Mouse (Mus musculus) urinary bladder, postnatal 36 days (tissue): Measurements from ENCODE around the gene Vps8.

Experiments used
- DNase-seq, 2 experiments: peaks; one replicate each; pipeline ENCODE4 v3.0.0; 2022; ENCODE audit warnings: low spot score in 2 of 2, mixed read lengths in 1 of 2

The Vps8 gene

DNA sequence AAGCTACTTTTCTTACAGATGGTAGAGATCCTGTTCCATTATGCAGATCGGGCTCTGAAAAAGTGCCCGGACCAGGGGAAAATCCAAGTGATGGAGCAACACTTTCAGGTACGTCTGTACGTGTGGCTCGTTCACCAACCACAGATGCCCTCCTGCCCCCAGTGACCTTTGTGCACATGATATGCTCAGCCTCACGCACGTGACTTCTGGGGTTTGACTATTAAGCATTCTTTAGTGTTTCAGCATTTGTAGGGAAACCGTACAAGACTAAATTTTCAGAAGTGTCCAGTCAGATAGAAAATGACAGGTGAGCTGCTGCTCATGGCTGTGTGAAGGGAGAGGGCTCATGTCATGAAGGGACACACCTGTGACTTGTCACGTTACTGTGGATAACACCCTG is 55.5 kb downstream of the Vps8 start:
- no peak for DNase-seq

GRCm38 (mm10) chr16:21483803-21484202 is 60.9 kb downstream of the Vps8 start:
- DNase-seq = no peak

DNA sequence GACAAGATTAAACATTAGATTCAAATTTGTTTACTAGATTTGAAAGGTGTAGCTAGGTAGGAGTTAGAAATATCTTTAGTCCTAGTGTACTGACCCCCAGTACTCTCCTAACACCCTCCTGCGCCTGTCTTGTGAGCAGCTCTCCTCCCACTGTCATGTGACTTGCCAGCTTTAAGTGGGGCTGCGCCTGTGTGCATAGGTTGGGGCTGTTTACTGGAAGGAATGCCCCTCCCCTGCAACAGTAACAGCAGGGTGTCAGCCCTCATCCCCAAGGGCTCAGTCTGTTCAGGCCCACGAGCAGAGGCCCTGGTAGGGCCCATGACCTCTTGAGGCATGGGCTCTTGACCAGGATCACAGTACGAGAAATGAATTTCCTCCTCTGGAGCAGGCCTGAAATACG is 62.8 kb downstream of the Vps8 start:
- no peak for DNase-seq

GRCm38 (mm10) chr16:21488413-21488812 is 65.5 kb downstream of the Vps8 start:
- DNase-seq = peak; percentile 34 to 38

- DNase-seq = no peak
Measured at GRCm38 (mm10) chr16:21492346-21492745, 69.4 kb downstream of the Vps8 start.

- no peak for DNase-seq
Measured at GRCm38 (mm10) chr16:21492894-21493293, 70.0 kb downstream of the Vps8 start.

DNA sequence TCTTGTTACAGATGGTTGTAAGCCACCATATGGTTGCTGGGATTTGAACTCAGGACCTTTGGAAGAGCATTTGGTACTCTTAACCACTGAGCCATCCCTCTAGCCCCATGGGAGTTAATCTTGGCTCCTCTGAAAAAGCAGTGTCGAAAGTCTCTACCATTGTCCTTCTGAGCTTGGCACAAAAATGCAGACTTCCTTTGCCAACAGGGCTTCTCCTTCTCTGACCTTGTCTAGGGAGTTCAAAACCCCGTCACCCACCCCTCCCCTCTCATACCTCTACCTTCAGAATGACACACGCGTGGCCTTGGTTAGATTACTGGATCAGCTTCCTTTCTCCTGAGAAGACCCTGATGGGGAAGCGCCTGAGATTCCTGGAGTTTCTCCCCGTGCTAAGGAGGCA is 71.8 kb downstream of the Vps8 start:
- DNase-seq = no peak

DNA sequence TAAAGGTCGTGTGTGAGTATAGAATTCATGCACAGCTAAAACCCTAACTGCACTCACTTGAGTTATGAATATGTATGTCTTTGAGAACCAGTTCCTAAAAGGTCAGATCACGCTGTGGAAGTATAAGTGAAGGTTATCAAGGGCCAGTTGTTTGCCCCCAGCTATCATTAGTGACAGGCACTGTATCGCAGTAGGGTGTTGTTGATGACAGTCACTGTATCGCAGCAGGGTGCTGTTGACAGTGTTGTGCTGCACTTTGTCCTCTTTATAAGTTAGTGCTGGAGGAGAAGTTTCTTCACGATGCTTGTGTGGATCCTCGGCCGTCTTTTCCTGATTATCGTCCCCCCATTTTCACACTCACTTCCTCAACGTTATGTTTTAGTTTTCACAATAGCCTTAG is 73.9 kb downstream of the Vps8 start:
- DNase-seq = no peak

DNA sequence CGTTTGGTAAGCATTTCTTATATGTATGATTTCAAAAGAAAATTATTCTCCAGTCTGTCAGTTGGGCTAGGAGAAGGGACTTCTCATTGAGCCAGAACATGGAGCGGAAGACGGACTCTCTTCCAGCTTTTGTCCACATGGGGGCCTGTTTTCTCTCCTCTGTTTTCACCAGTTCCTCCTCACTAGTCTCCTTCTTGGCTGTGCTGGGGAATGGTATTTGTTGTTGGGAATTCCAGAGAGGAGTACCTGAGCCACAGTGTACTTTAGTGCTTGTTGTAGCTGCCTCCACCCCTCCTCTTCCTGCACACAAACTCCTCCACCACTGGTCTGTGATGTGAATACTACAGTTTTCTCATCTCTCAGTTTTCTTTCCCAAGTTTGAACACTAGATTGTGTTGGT is 74.7 kb downstream of the Vps8 start:
- no peak for DNase-seq

- no peak for DNase-seq
Measured at GRCm38 (mm10) chr16:21498984-21499383, 76.1 kb downstream of the Vps8 start.

GRCm38 (mm10) chr16:21499656-21500055 is 76.7 kb downstream of the Vps8 start:
- DNase-seq = no peak

- no peak for DNase-seq
Measured at GRCm38 (mm10) chr16:21518833-21519232, 95.9 kb downstream of the Vps8 start.

DNA sequence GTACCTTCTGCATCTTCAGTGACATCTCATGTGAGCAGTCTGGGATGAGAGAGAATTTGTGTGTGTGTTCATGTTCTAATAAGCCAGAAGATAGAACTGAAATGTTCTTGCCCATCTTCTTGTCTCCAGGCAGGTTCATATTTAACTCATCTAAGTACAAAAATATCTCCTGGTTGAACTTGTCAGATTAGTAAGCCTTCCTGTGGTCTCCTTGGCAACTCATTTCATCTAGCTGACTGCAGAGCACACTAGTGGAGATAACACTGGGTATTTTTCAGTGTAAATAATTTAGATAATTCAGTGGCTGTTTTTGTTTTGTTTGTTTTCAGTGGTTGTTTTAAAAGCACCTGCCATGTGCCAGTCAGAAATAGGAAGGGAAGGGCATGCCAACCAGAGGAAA is 96.9 kb downstream of the Vps8 start:
- DNase-seq = no peak

DNA sequence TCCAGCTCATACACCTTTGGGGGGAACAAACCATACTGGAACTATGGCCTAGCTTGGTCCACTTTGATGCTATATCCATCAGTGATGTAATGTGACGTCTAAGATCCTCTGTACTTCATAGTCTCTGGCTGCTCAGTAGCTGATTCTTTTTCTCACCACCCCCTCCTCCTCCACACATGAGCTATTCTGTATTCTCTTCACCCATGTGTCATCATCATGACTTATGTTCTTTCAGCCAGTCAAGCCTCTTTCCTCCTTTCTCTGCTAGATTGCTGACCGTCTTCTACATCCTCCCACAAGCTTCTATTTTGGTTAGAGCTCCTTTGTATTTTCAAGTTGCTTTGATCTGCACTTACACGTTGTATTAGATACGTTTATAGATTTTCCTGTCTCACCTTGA is 100.8 kb downstream of the Vps8 start:
- no peak for DNase-seq

DNA sequence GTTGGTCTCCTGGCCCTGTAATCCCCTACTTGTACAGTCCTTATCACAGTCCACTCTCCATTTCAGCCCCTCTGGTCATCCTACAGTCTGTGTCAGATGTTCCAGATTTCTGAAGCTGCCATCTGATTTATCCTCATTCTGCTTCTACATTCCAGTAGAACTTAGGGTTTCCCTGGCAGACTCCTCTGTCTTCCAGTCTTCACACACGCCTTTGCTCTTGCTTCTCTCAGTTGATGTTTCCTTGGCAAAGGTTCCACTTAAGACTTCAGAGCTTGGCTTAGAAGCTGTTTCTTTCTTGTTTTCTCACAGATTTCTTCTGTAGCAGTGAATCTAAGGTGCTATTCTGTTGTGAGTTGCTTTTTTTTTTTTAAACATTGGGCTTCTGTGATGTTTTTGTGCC is 102.5 kb downstream of the Vps8 start:
- DNase-seq = no peak

GRCm38 (mm10) chr16:21527271-21528007 is 104.5 kb downstream of the Vps8 start:
- DNase-seq = no peak

GRCm38 (mm10) chr16:21533503-21533902 is 110.6 kb downstream of the Vps8 start:
- DNase-seq = no peak

DNA sequence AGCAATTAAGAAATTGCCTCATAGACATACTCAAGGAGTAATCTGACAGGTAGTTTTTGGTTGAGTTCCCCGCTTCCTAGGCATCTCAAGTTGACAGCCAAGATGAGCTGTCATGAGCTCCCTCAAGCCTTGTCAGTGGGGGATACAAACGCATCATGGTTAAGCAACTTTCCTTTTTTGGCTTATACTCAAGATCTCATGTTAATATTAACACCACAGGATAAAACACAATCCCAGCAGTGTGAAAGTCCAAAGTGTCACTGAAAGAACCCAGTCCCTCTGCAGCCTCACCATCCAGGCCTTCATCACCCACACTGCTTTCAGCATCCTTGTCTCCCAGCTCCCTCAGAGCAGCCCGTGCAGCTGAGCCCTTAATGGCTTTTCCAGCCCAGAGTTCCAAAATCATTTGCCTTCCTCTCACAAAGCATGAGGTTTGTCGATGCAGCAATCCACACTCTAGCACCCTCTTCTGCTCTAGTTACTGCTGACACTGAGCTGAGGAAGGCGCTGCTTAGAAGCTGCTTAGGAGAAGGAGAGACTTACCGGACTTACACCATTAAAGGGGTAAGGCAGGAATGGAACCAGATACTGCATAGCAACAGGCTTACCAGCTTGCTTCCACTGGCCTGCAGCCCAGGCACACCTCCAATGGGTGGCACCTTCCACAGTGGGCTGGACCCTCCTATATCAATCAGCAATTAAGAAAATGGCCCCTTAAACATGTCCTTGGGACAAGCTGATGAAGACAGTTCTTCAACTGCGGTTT is 113.5 kb downstream of the Vps8 start:
- DNase-seq = no peak

DNA sequence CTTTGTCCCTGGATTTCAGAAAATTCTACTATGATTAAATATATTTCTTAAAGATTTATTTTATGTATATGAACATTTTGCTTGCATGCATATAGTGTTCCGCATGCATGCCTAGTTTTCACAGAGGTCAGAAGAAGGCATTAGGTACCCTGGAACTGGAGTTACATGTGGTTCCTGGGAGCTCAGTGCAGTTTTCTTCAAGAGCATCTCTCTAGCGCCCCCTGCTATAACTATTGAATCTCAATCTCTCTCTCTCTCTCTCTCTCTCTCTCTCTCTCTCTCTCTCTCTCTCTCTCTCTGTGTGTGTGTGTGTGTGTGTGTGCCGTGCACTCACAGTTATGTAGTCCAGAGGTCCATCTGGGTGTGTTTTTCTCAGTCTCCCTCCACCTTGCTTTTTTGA is 114.4 kb downstream of the Vps8 start:
- DNase-seq = no peak

GRCm38 (mm10) chr16:21538889-21539288 is 116.0 kb downstream of the Vps8 start:
- DNase-seq = no peak

- DNase-seq = no peak
Measured at GRCm38 (mm10) chr16:21542559-21542958, 119.6 kb downstream of the Vps8 start.

GRCm38 (mm10) chr16:21547446-21547845 is 124.5 kb downstream of the Vps8 start:
- no peak for DNase-seq

DNA sequence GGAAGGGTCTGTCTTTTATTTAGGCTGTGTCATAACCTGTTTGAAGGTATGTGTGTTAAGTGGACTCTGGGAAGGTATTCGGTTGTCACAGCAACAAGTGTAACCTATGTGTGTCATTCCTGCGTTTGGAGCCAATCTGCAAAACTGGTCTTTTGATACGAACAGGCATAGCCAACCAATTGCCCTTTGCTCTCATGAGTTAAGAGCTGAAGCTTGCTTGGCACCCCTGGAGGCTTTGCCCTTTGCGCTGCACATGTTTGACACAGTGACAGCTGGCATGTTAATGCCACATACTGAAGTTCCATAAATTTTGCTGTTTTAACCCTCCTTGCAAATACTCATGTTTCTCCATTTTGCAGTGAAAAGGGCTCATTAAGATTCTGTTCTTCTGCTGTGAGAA is 126.8 kb downstream of the Vps8 start:
- no peak for DNase-seq
